Mouse (Mus musculus) heart, postnatal 0 days (tissue): ENCODE measurements around the gene Bcl2l11. TPM values are rescaled to one million over a fixed set of nuclear protein-coding genes. Genes with fewer than 3 reads are reported as not detected.

ENCODE experiments used
- ATAC-seq: fragments of 200-750 bp; cut with Nextera tagmentation; 2 replicates; pipeline ENCODE4 v1.8.0; 2017; ENCODE audit warnings: low read depth, moderate number of reproducible peaks, moderate library complexity; ENCODE audit not compliant: insufficient read depth
- DNase-seq: peaks from one replicate; pipeline ENCODE4 v3.0.0-alpha.2; 2016; ENCODE audit warnings: low spot score
- H3K27ac ChIP-seq: fragments of 300-500 bp; sonication (generic); 2 replicates; pipeline ENCODE4 v1.5.1; 2014; ENCODE audit warnings: low read depth, mild to moderate bottlenecking
- H3K27me3 ChIP-seq: fragments of 300-500 bp; sonication (generic); 2 replicates; pipeline ENCODE4 v1.6.1; 2014; ENCODE audit warnings: low read length, mixed read lengths; ENCODE audit not compliant: control insufficient read depth, insufficient read depth
- H3K36me3 ChIP-seq: fragments of 300-500 bp; sonication (generic); replicated peaks from 2 replicates; pipeline ENCODE4 v1.6.1; 2014; ENCODE audit warnings: low read length, mixed read lengths; ENCODE audit not compliant: control insufficient read depth, insufficient read depth
- H3K4me1 ChIP-seq: fragments of 300-500 bp; sonication (generic); 2 replicates; pipeline ENCODE4 v1.6.1; 2014; ENCODE audit warnings: antibody characterized with exemption; ENCODE audit not compliant: control insufficient read depth, insufficient read depth
- H3K4me2 ChIP-seq: fragments of 300-500 bp; sonication (generic); 2 replicates; pipeline ENCODE4 v1.6.1; 2014; ENCODE audit warnings: low read depth, mild to moderate bottlenecking, low read length, moderate library complexity
- H3K4me3 ChIP-seq: fragments of 300-500 bp; sonication (generic); 2 replicates; pipeline ENCODE4 v1.5.1; 2014; ENCODE audit warnings: low read depth, low read length
- H3K9ac ChIP-seq: fragments of 300-500 bp; sonication (generic); replicated peaks from 2 replicates; pipeline ENCODE4 v1.6.1; 2014; ENCODE audit warnings: low read depth, low read length, mixed read lengths
- H3K9me3 ChIP-seq: fragments of 300-500 bp; sonication (generic); replicated peaks from 2 replicates; pipeline ENCODE4 v1.6.1; 2016; ENCODE audit warnings: low read length; ENCODE audit not compliant: control insufficient read depth
- CTCF ChIP-seq: IDR thresholded peaks from 2 replicates; pipeline ENCODE4 v1.5.1; 2016; ENCODE audit warnings: antibody characterized with exemption, control low read depth, low read depth
- EP300 ChIP-seq: IDR thresholded peaks from 2 replicates; pipeline ENCODE4 v1.6.1; 2016; ENCODE audit warnings: antibody characterized with exemption, low read depth
- WGBS: fragments of 180-500 bp; shearing (Covaris S2); extraction: QIAGEN DNeasy Blood & Tissue Kit; methylation state at CpG from one replicate; pipeline ENCODE4 v1.1.7; 2014; 5-methylcytosine and 5-hydroxymethylcytosine counted together
- polyA plus RNA-seq: library from polyadenylated mRNA; unstranded; fragments of >200 nt; fragmentation: Nextera tagmentation; extraction: Ambion mirVana; gene quantifications from 2 replicates; pipeline ENCODE4 v1.2.1, GENCODE M21; 2015
- total RNA-seq: library from RNA; depleted of rRNA; stranded (reverse); fragments of >200 nt; gene quantifications from 2 replicates; pipeline ENCODE4 v1.2.3, GENCODE M21; 2014; ENCODE audit warnings: low replicate concordance

Gene Bcl2l11
- total and polyA plus RNA-seq, 2 experiments from 2014 or later, result 18.2 to 26.1 TPM

GRCm38 (mm10) chr2:128193411-128193810 is 67.6 kb downstream of the Bcl2l11 start:
- TF ChIP-seq CTCF (no peak), EP300 (no peak)
- WGBS, result 62% methylated on average over 4 of the region's 4 CpGs
- no peak overlapping the region for H3K27ac ChIP-seq

GRCm38 (mm10) chr2:128197379-128197778 is 71.5 kb downstream of the Bcl2l11 start:
- H3K4me2 ChIP-seq, result no peak overlapping the region
- no peaks in the 10 kb centered on the region for H3K27me3 ChIP-seq
- no peaks in the 10 kb centered on the region for H3K36me3 ChIP-seq
- H3K4me3 ChIP-seq, result no peak overlapping the region
- H3K4me1 ChIP-seq, result no peaks in the 10 kb centered on the region
- no peak for DNase-seq
- TF ChIP-seq CTCF (no peak), EP300 (no peak)
- WGBS, result 87% methylated on average over 3 of the region's 3 CpGs
- no peak overlapping the region for H3K9ac ChIP-seq
- no peaks in the 10 kb centered on the region for H3K9me3 ChIP-seq
- H3K27ac ChIP-seq, result no peak overlapping the region
- ATAC-seq, result no peak

More at GRCm38 (mm10) chr2:128193411-128193810, 67.6 kb downstream of the Bcl2l11 start:
- no peak overlapping the region for H3K4me2 ChIP-seq
- no peaks in the 10 kb centered on the region for H3K9me3 ChIP-seq
- no peaks in the 10 kb centered on the region for H3K4me1 ChIP-seq
- no peak overlapping the region for H3K9ac ChIP-seq
- no peaks in the 10 kb centered on the region for H3K27me3 ChIP-seq
- H3K36me3 ChIP-seq, result no peaks in the 10 kb centered on the region
- ATAC-seq (no peak), DNase-seq (no peak)
- no peak overlapping the region for H3K4me3 ChIP-seq

- Histone ChIP-seq H3K4me3 (no peak overlapping the region), H3K27me3 (no peaks in the 10 kb centered on the region), H3K4me2 (no peak overlapping the region), H3K9ac (no peak overlapping the region), H3K9me3 (no peaks in the 10 kb centered on the region), H3K36me3 (no peaks in the 10 kb centered on the region), H3K4me1 (no peaks in the 10 kb centered on the region), H3K27ac (no peak overlapping the region)
- DNase-seq (no peak), ATAC-seq (no peak)
- 83% methylated on average over 3 of the region's 3 CpGs for WGBS
- TF ChIP-seq EP300 (no peak), CTCF (no peak)
Observed at GRCm38 (mm10) chr2:128203147-128203546, 77.3 kb downstream of the Bcl2l11 start.

GRCm38 (mm10) chr2:128203749-128204405 is 78.0 kb downstream of the Bcl2l11 start:
- 82% methylated on average over 6 of the region's 6 CpGs for WGBS
- no peak overlapping the region for H3K9ac ChIP-seq
- TF ChIP-seq CTCF (no peak), EP300 (no peak)
- no peaks in the 10 kb centered on the region for H3K4me1 ChIP-seq
- no peak overlapping the region for H3K4me3 ChIP-seq
- no peaks in the 10 kb centered on the region for H3K36me3 ChIP-seq
- no peak overlapping the region for H3K4me2 ChIP-seq
- no peak overlapping the region for H3K27ac ChIP-seq
- H3K9me3 ChIP-seq, result no peaks in the 10 kb centered on the region
- H3K27me3 ChIP-seq, result no peaks in the 10 kb centered on the region
- ATAC-seq (no peak), DNase-seq (no peak)

GRCm38 (mm10) chr2:128208541-128208940 is 82.7 kb downstream of the Bcl2l11 start:
- Histone ChIP-seq H3K9ac (no peak overlapping the region), H3K4me3 (no peak overlapping the region)
- WGBS, result 71% methylated on average over 1 of the region's 1 CpGs

GRCm38 (mm10) chr2:128209841-128210329 is 84.0 kb downstream of the Bcl2l11 start:
- WGBS, result 81% methylated on average over 2 of the region's 2 CpGs
- DNase-seq, result no peak
- TF ChIP-seq CTCF (no peak), EP300 (no peak)
- Histone ChIP-seq H3K27ac (no peak overlapping the region), H3K4me1 (peaks cover 18% of the 10 kb centered on the region), H3K4me3 (no peak overlapping the region), H3K4me2 (no peak overlapping the region), H3K36me3 (no peaks in the 10 kb centered on the region), H3K27me3 (no peaks in the 10 kb centered on the region), H3K9ac (no peak overlapping the region), H3K9me3 (no peaks in the 10 kb centered on the region)
- no peak for ATAC-seq

More at GRCm38 (mm10) chr2:128208541-128208940, 82.7 kb downstream of the Bcl2l11 start:
- TF ChIP-seq CTCF, result no peak
- no peak for TF ChIP-seq EP300
- Histone ChIP-seq H3K27me3 (no peaks in the 10 kb centered on the region), H3K9me3 (no peaks in the 10 kb centered on the region), H3K27ac (no peak overlapping the region), H3K4me2 (no peak overlapping the region), H3K4me1 (peaks cover 18% of the 10 kb centered on the region), H3K36me3 (no peaks in the 10 kb centered on the region)
- ATAC-seq (no peak), DNase-seq (no peak)
